Mouse (Mus musculus): ENCODE data around the gene Tmem50b. TPM values are rescaled to one million over a fixed set of nuclear protein-coding genes. Genes with fewer than 3 reads are reported as not detected.
A peak's percentile ranks its signal among the peaks of the same experiment; 100 is the strongest.

Gene Tmem50b
- polyA plus RNA-seq, 1 experiment from 2014 or later = 112 TPM

- H3K9me3 ChIP-seq (replicated peaks) = no peaks in the 10 kb centered on the region
- no peaks in the 10 kb centered on the region for H3K4me1 ChIP-seq
- peaks cover 74% of the 10 kb centered on the region for H3K36me3 ChIP-seq
- H3K27me3 ChIP-seq (replicated peaks) = no peaks in the 10 kb centered on the region
- no peak overlapping the region for H3K9ac ChIP-seq (replicated peaks)
- ATAC-seq (ENCODE audit: low FRiP score) = no peak
- no peak overlapping the region for H3K4me3 ChIP-seq (replicated peaks)
- no peak overlapping the region for H3K27ac ChIP-seq (replicated peaks)
- no peak overlapping the region for H3K4me2 ChIP-seq
- WGBS = 94% methylated on average over 4 of the region's 4 CpGs
Measured at GRCm38 (mm10) chr16:91629749-91630148, 32.1 kb upstream of the Tmem50b start.

- Histone ChIP-seq H3K36me3 (peaks cover 74% of the 10 kb centered on the region), H3K4me2 (no peak overlapping the region), H3K27me3 (replicated peaks) (no peaks in the 10 kb centered on the region), H3K27ac (replicated peaks) (no peak overlapping the region), H3K9ac (replicated peaks) (no peak overlapping the region), H3K4me3 (replicated peaks) (no peak overlapping the region), H3K9me3 (replicated peaks) (no peaks in the 10 kb centered on the region), H3K4me1 (no peaks in the 10 kb centered on the region)
- 93% methylated on average over 3 of the region's 3 CpGs for WGBS
- no peak for ATAC-seq (ENCODE audit: low FRiP score)
Measured at GRCm38 (mm10) chr16:91628673-91629072, 31.1 kb upstream of the Tmem50b start.

- ATAC-seq (ENCODE audit: low FRiP score) = no peak
- H3K9me3 ChIP-seq (replicated peaks) = no peaks in the 10 kb centered on the region
- H3K27me3 ChIP-seq (replicated peaks) = no peaks in the 10 kb centered on the region
- H3K4me3 ChIP-seq (replicated peaks) = no peak overlapping the region
- H3K36me3 ChIP-seq = peaks cover 77% of the 10 kb centered on the region
- H3K4me1 ChIP-seq = no peaks in the 10 kb centered on the region
- H3K27ac ChIP-seq (replicated peaks) = no peak overlapping the region
- 94% methylated on average over 7 of the region's 7 CpGs for WGBS
- no peak overlapping the region for H3K4me2 ChIP-seq
- no peak overlapping the region for H3K9ac ChIP-seq (replicated peaks)
Measured at GRCm38 (mm10) chr16:91627831-91628230, 30.2 kb upstream of the Tmem50b start.

GRCm38 (mm10) chr16:91623074-91623473 lies 25.5 kb upstream of the Tmem50b start:
- H3K9ac ChIP-seq (replicated peaks) = no peak overlapping the region
- WGBS = 95% methylated on average over 9 of the region's 9 CpGs
- no peak overlapping the region for H3K4me2 ChIP-seq
- H3K36me3 ChIP-seq = peaks cover 70% of the 10 kb centered on the region
- no peaks in the 10 kb centered on the region for H3K27me3 ChIP-seq (replicated peaks)
- peaks cover 4% of the 10 kb centered on the region for H3K4me1 ChIP-seq
- no peak overlapping the region for H3K27ac ChIP-seq (replicated peaks)
- no peak for ATAC-seq (ENCODE audit: low FRiP score)
- H3K4me3 ChIP-seq (replicated peaks) = no peak overlapping the region
- H3K9me3 ChIP-seq (replicated peaks) = no peaks in the 10 kb centered on the region

DNA sequence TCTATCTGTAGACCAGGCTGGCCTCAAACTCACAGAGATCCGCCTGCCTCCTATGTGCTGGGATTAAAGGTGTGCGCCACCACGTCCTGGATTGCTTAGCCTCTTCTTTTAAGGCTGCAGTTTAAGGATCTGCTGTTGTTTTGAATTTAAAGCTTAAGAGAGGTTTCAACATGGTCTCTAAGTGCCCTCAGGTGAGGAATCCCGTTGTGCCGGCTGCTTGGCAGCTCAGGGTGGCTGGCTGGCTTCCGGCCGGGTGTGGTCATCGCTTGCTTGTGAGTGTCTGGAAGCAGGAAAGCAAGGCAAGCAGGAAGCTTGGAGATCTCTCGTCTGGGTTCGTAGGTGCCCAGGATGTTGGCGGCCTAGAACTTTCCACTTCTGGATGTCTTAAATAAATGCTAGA lies 23.4 kb upstream of the Tmem50b start:
- Histone ChIP-seq H3K9me3 (replicated peaks) (no peaks in the 10 kb centered on the region), H3K4me3 (replicated peaks) (no peak overlapping the region), H3K4me2 (no peak overlapping the region), H3K27me3 (replicated peaks) (no peaks in the 10 kb centered on the region), H3K27ac (replicated peaks) (no peak overlapping the region), H3K36me3 (peaks cover 60% of the 10 kb centered on the region), H3K4me1 (peaks cover 6% of the 10 kb centered on the region), H3K9ac (replicated peaks) (no peak overlapping the region)
- WGBS = 95% methylated on average over 11 of the region's 11 CpGs
- ATAC-seq (ENCODE audit: low FRiP score) = no peak

- H3K4me2 ChIP-seq = no peak overlapping the region
- no peak overlapping the region for H3K9ac ChIP-seq (replicated peaks)
- WGBS = 93% methylated on average over 5 of the region's 5 CpGs
- H3K4me1 ChIP-seq = peaks cover 6% of the 10 kb centered on the region
- no peaks in the 10 kb centered on the region for H3K9me3 ChIP-seq (replicated peaks)
- peaks cover 53% of the 10 kb centered on the region for H3K36me3 ChIP-seq
- H3K4me3 ChIP-seq (replicated peaks) = no peak overlapping the region
- H3K27ac ChIP-seq (replicated peaks) = no peak overlapping the region
- H3K27me3 ChIP-seq (replicated peaks) = no peaks in the 10 kb centered on the region
- no peak for ATAC-seq (ENCODE audit: low FRiP score)
Measured at GRCm38 (mm10) chr16:91620185-91620584, 22.6 kb upstream of the Tmem50b start.

DNA sequence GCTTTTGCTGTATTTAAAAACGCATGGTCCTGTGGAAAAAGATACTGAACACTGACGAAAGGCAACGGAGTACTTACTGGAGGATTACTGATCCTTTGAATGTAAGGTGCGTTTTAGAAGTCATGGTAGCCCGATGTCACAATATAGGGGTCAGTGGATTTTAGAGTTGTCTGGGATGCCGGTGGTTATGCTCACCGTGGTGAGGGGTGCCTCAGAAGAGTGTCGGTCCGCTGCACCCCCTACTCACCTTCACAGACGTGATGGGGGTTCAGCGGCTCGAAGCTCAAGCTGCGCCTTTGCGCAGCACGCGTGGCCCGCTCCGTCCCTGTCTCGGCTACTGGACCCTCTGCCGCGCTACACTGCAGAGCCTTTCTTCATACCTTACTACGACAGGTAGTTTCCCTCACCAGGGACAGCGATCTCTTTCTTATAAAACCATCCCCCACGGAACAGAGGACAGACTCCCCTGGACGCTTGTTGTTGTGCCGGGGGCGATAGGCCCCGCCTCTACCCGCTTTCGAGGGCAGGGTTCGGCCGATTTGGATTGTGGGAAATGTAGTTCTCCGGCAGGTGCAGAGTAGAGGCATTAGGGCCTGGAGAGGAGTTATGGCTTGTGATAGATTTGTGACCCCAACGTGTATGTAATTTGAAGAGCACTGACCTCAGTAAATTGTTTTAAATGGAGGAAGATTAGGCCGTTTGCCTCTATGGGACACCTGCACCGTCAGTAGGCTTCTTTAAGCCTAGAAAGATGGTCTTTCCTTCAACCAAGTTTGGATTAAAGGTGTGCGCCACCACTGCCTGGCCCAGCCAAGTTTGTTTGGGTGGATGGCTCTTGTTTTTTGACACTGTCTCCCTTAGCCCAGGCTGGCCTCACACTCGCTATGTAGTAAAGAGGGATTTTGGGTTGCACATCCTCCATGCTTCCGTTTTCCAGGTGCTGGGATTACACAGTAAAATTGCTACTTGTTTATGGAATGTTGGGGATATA lies 21.2 kb upstream of the Tmem50b start, which contains the start of gene Dnajc28:
TSS of gene Dnajc28 (minus strand) at position 516 of the 991 bp plus-strand sequence.
- 10% methylated on average over 39 of the region's 39 CpGs for WGBS
- peak within 1 kb of the TSS; percentile 33; the same call in 1 of the 2 replicates for H3K27ac ChIP-seq (replicated peaks)
- H3K4me1 ChIP-seq = peaks cover 6% of the 10 kb centered on the region
- peak within 1 kb of the TSS; percentile 66 for H3K9ac ChIP-seq (replicated peaks)
- ATAC-seq (ENCODE audit: low FRiP score) = peak; percentile 92
- H3K4me3 ChIP-seq (replicated peaks) = peak within 1 kb of the TSS; percentile 67
- H3K27me3 ChIP-seq (replicated peaks) = no peaks in the 10 kb centered on the region
- peaks cover 40% of the 10 kb centered on the region for H3K36me3 ChIP-seq
- H3K9me3 ChIP-seq (replicated peaks) = no peaks in the 10 kb centered on the region
- peak within 1 kb of the TSS; percentile 77 for H3K4me2 ChIP-seq

DNA sequence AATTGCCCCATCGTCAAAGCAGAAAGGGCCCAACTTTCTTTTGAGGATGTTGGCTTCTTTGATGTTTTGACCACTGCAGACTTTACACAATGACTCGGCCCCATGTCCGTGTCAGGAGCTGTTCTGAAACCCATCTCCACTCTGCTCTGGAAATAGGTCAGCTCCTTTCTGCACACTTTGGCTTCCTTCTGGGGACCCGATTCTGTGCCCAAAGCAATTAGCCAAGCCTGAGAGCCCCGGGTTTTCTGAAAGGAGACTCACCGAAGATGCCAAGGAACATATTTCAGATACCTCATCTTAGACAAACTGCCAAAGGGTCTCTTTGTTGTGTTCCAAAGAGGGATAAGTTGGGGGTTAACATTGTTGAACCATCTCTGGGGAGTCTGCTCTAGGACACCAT lies 17.0 kb upstream of the Tmem50b start:
- no peak overlapping the region for H3K9ac ChIP-seq (replicated peaks)
- WGBS = 81% methylated on average over 6 of the region's 6 CpGs
- peaks cover 2% of the 10 kb centered on the region; the same call in 1 of the 2 replicates for H3K36me3 ChIP-seq
- ATAC-seq (ENCODE audit: low FRiP score) = no peak
- no peak overlapping the region for H3K4me2 ChIP-seq
- no peak overlapping the region for H3K27ac ChIP-seq (replicated peaks)
- no peaks in the 10 kb centered on the region for H3K27me3 ChIP-seq (replicated peaks)
- H3K4me1 ChIP-seq = peaks cover 6% of the 10 kb centered on the region
- H3K9me3 ChIP-seq (replicated peaks) = no peaks in the 10 kb centered on the region
- no peak overlapping the region for H3K4me3 ChIP-seq (replicated peaks)

- peaks cover 2% of the 10 kb centered on the region; the same call in 1 of the 2 replicates for H3K36me3 ChIP-seq
- H3K4me2 ChIP-seq = no peak overlapping the region
- ATAC-seq (ENCODE audit: low FRiP score) = no peak
- no peak overlapping the region for H3K9ac ChIP-seq (replicated peaks)
- H3K9me3 ChIP-seq (replicated peaks) = no peaks in the 10 kb centered on the region
- no peak overlapping the region for H3K4me3 ChIP-seq (replicated peaks)
- no peaks in the 10 kb centered on the region for H3K4me1 ChIP-seq
- no peak overlapping the region for H3K27ac ChIP-seq (replicated peaks)
- H3K27me3 ChIP-seq (replicated peaks) = no peaks in the 10 kb centered on the region
- WGBS = 75% methylated on average over 5 of the region's 5 CpGs
Measured at GRCm38 (mm10) chr16:91612525-91612924, 14.9 kb upstream of the Tmem50b start.

- Histone ChIP-seq H3K36me3 (peaks cover 2% of the 10 kb centered on the region; the same call in 1 of the 2 replicates), H3K9me3 (replicated peaks) (no peaks in the 10 kb centered on the region), H3K4me2 (no peak overlapping the region), H3K27me3 (replicated peaks) (no peaks in the 10 kb centered on the region), H3K27ac (replicated peaks) (no peak overlapping the region), H3K9ac (replicated peaks) (no peak overlapping the region), H3K4me1 (no peaks in the 10 kb centered on the region), H3K4me3 (replicated peaks) (no peak overlapping the region)
- ATAC-seq (ENCODE audit: low FRiP score) = no peak
- WGBS = 78% methylated on average over 11 of the region's 11 CpGs
Measured at GRCm38 (mm10) chr16:91611248-91611647, 13.6 kb upstream of the Tmem50b start.

DNA sequence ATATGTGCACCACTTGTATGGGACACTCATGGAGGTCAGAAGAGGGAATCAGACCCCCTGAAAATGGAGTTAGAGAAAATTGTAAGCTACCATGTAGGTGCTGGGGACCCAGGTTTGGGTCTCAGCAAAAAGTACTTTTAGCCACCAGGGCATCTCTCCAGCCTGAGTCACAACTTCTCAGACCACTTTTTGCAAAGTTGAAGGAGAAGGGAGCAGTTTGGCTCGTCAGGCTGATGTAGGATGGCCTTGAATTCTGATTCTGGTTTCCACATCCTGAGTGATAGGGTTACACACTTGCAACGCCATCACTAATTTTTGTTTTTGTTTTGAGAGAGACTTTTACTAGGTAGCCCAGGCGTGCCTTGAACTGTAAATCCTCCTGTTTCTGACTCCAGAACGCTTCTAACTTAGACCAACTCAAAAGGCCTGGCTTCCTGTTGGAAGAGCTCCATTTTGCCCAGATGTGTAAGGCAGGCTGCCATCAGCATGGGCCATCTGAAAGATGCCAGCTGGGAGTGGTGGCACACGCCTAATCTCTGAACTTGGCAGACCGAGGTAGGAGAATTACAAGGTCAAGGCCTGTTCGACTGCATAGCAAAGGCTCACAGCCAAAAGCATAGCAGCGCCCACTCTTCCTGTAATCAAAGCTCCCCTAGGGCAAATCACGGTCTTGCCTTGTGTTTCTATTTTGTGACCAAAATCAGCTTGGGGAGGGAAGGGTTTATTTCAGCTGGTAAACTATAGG lies 12.1 kb upstream of the Tmem50b start:
- H3K27me3 ChIP-seq (replicated peaks) = no peaks in the 10 kb centered on the region
- H3K27ac ChIP-seq (replicated peaks) = no peak overlapping the region
- no peak overlapping the region for H3K4me3 ChIP-seq (replicated peaks)
- no peak for ATAC-seq (ENCODE audit: low FRiP score)
- no peak overlapping the region for H3K9ac ChIP-seq (replicated peaks)
- 78% methylated on average over 9 of the region's 9 CpGs for WGBS
- no peak overlapping the region for H3K4me2 ChIP-seq
- no peaks in the 10 kb centered on the region for H3K9me3 ChIP-seq (replicated peaks)
- H3K36me3 ChIP-seq = peaks cover 2% of the 10 kb centered on the region; the same call in 1 of the 2 replicates
- H3K4me1 ChIP-seq = no peaks in the 10 kb centered on the region

All from neural tube, embryonic 15.5 days (tissue).